Mouse (Mus musculus): ENCODE results near the gene Tk1.
A peak's percentile ranks its signal among the peaks of the same experiment; 100 is the strongest.

The Tk1 gene

GRCm38 (mm10) chr11:117825333-117826101 is at the start of gene Tk1, which contains the start of gene Afmid:
TSS of gene Tk1 (minus strand) at chr11:117826092.
TSS of gene Afmid (plus strand) at chr11:117825924.
- peak; percentile 90 for DNase-seq (ENCODE audit: low spot score)

GRCm38 (mm10) chr11:117875681-117876080 is 49.8 kb upstream of the Tk1 start:
- DNase-seq (ENCODE audit: low spot score) = no peak

GRCm38 (mm10) chr11:117874419-117874818 is 48.5 kb upstream of the Tk1 start:
- DNase-seq (ENCODE audit: low spot score) = no peak

- peak; percentile 74 for DNase-seq (ENCODE audit: low spot score)
Measured at GRCm38 (mm10) chr11:117872861-117873608, 47.1 kb upstream of the Tk1 start, which contains the start of gene Tha1. TSS of gene Tha1 (minus strand) at chr11:117873481.

GRCm38 (mm10) chr11:117871911-117872584 is 46.2 kb upstream of the Tk1 start:
- DNase-seq (ENCODE audit: low spot score) = no peak

- DNase-seq (ENCODE audit: low spot score) = no peak
Measured at GRCm38 (mm10) chr11:117871376-117871775, 45.5 kb upstream of the Tk1 start.

GRCm38 (mm10) chr11:117870688-117871365 is 44.9 kb upstream of the Tk1 start:
- no peak for DNase-seq (ENCODE audit: low spot score)

GRCm38 (mm10) chr11:117865988-117866387 is 40.1 kb upstream of the Tk1 start:
- DNase-seq (ENCODE audit: low spot score) = no peak

- DNase-seq (ENCODE audit: low spot score) = no peak
Measured at GRCm38 (mm10) chr11:117864805-117865204, 38.9 kb upstream of the Tk1 start.

GRCm38 (mm10) chr11:117863174-117863856 is 37.4 kb upstream of the Tk1 start:
- DNase-seq (ENCODE audit: low spot score) = peak; percentile 50

GRCm38 (mm10) chr11:117860601-117861000 is 34.7 kb upstream of the Tk1 start, which contains the start of gene Tmem235:
TSS of gene Tmem235 (plus strand) at chr11:117860752.
- no peak for DNase-seq (ENCODE audit: low spot score)

- no peak for DNase-seq (ENCODE audit: low spot score)
Measured at GRCm38 (mm10) chr11:117858392-117858791, 32.5 kb upstream of the Tk1 start.

GRCm38 (mm10) chr11:117857462-117857861 is 31.6 kb upstream of the Tk1 start:
- DNase-seq (ENCODE audit: low spot score) = no peak

- DNase-seq (ENCODE audit: low spot score) = no peak
Measured at GRCm38 (mm10) chr11:117855975-117856374, 30.1 kb upstream of the Tk1 start.

- DNase-seq (ENCODE audit: low spot score) = no peak
Measured at GRCm38 (mm10) chr11:117855360-117855759, 29.5 kb upstream of the Tk1 start.

- no peak for DNase-seq (ENCODE audit: low spot score)
Measured at GRCm38 (mm10) chr11:117854241-117854640, 28.3 kb upstream of the Tk1 start.

- DNase-seq (ENCODE audit: low spot score) = no peak
Measured at GRCm38 (mm10) chr11:117852875-117853274, 27.0 kb upstream of the Tk1 start.

- peak; percentile 97 for DNase-seq (ENCODE audit: low spot score)
Measured at GRCm38 (mm10) chr11:117848985-117849671, 23.2 kb upstream of the Tk1 start, which contains the start of gene Birc5. TSS of gene Birc5 (plus strand) at chr11:117849251.

GRCm38 (mm10) chr11:117848271-117848984 is 22.5 kb upstream of the Tk1 start:
- no peak for DNase-seq (ENCODE audit: low spot score)
